Mouse (Mus musculus) limb, embryonic 15.5 days (tissue): ENCODE measurements at regions not wholly inside any gene's neighbourhood (a gene's known extent, or its start where the extent isn't known, plus 50 kb on each side); places are given as distances from the start of the nearest gene placed in this dataset.
"Not testable (repeated sequence)": the region's sequence is repeated elsewhere in the genome, so short reads cannot be mapped to it uniquely, and the experiment has no call there.

Experiments
- ATAC-seq: fragments of 200-750 bp; cut with Nextera tagmentation; 2 replicates; pipeline ENCODE4 v1.8.0; 2017; ENCODE audit warnings: low read depth, moderate TSS enrichment; ENCODE audit not compliant: insufficient number of reproducible peaks, low FRiP score, low TSS enrichment
- H3K27ac ChIP-seq: fragments of 300-500 bp; sonication (generic); 2 replicates; pipeline ENCODE4 v1.5.1; 2015; ENCODE audit warnings: moderate library complexity, mild to moderate bottlenecking, inconsistent platforms
- H3K27me3 ChIP-seq: fragments of 300-500 bp; sonication (generic); 2 replicates; pipeline ENCODE4 v1.6.1; 2015; ENCODE audit warnings: inconsistent platforms
- H3K36me3 ChIP-seq: fragments of 300-500 bp; sonication (generic); 2 replicates; pipeline ENCODE4 v1.6.1; 2015; ENCODE audit warnings: inconsistent platforms
- H3K4me1 ChIP-seq: fragments of 300-500 bp; sonication (generic); 2 replicates; pipeline ENCODE4 v1.6.1; 2015; ENCODE audit warnings: inconsistent platforms
- H3K4me2 ChIP-seq: fragments of 300-500 bp; sonication (generic); 2 replicates; pipeline ENCODE4 v1.6.1; 2015; ENCODE audit warnings: mild to moderate bottlenecking, inconsistent platforms
- H3K4me3 ChIP-seq: fragments of 300-500 bp; sonication (generic); 2 replicates; pipeline ENCODE4 v1.5.1; 2015; ENCODE audit warnings: mild to moderate bottlenecking, inconsistent platforms
- H3K9ac ChIP-seq: fragments of 300-500 bp; sonication (generic); 2 replicates; pipeline ENCODE4 v1.6.1; 2015; ENCODE audit warnings: inconsistent platforms
- H3K9me3 ChIP-seq: fragments of 300-500 bp; sonication (generic); 2 replicates; pipeline ENCODE4 v1.6.1; 2016; ENCODE audit warnings: inconsistent platforms
- WGBS: fragments of 180-500 bp; shearing (Covaris S2); methylation state at CpG from one replicate; pipeline ENCODE4 v1.1.7; 2015; 5-methylcytosine and 5-hydroxymethylcytosine counted together

GRCm38 (mm10) chr14:53766501-53766900 is 487.4 kb downstream of the Dad1 start:
- 59% methylated on average over 6 of the region's 6 CpGs for WGBS
- not testable (repeated sequence) for H3K9ac ChIP-seq, H3K27me3 ChIP-seq, H3K9me3 ChIP-seq, H3K27ac ChIP-seq, H3K4me2 ChIP-seq, H3K4me3 ChIP-seq, H3K36me3 ChIP-seq, H3K4me1 ChIP-seq, ATAC-seq

- not testable (repeated sequence) for H3K4me1 ChIP-seq, ATAC-seq, H3K36me3 ChIP-seq, H3K9ac ChIP-seq, H3K9me3 ChIP-seq, H3K27ac ChIP-seq, H3K4me3 ChIP-seq, H3K27me3 ChIP-seq, H3K4me2 ChIP-seq
- WGBS: 79% methylated on average over 1 of the region's 1 CpGs
Measured at GRCm38 (mm10) chr14:53765918-53766317, 488.0 kb downstream of the Dad1 start.

- 70% methylated on average over 2 of the region's 2 CpGs for WGBS
- not testable (repeated sequence) for H3K4me2 ChIP-seq
Measured at GRCm38 (mm10) chr14:53760578-53760977, 493.3 kb downstream of the Dad1 start.

DNA sequence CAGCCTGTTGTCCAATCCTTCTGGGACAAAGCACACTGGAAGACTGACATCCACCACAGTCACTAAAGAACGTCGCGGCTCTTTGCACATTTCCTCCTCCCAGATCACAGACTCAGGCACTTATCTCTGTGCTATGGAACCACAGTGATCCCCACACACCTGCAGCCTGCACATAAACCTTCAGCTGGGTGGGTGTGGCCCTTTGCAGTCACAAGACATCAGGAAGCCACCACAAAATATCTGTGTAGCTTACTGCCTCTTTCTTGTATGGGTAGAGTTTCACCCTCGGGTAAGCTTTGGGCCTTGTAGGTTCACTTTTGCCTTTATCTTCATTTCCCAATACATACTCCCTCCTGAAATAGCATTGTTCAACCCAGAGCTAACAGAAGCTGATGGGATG is 496.1 kb downstream of the Dad1 start:
- not testable (repeated sequence) for H3K27ac ChIP-seq, ATAC-seq, H3K36me3 ChIP-seq, H3K9me3 ChIP-seq, H3K4me1 ChIP-seq, H3K9ac ChIP-seq, H3K27me3 ChIP-seq, H3K4me3 ChIP-seq, H3K4me2 ChIP-seq
- 66% methylated on average over 4 of the region's 4 CpGs for WGBS

More at GRCm38 (mm10) chr14:53760578-53760977, 493.3 kb downstream of the Dad1 start:
- not testable (repeated sequence) for H3K36me3 ChIP-seq, H3K9me3 ChIP-seq, ATAC-seq, H3K27ac ChIP-seq, H3K4me1 ChIP-seq, H3K4me3 ChIP-seq, H3K27me3 ChIP-seq, H3K9ac ChIP-seq

DNA sequence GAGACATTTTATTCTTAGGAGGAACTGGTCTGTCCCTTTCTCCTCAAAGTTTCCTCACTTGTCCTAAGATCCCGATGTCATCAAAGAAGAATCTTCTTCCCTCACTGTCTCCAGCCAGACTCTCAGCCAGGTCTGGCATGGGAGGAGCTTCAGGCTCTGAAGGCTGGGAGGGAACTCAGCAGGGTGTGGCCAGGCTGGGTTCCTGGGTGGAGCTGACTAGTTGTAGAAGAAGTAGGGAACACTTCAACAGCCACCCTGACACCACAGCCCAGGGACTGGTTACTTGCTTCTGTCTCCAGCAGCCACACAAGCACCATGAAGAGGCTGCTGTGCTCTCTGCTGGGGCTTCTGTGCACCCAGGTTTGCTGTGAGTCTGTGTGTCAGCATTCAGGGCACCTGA is 496.8 kb downstream of the Dad1 start:
- H3K36me3 ChIP-seq, ATAC-seq, H3K9me3 ChIP-seq: not testable (repeated sequence)

DNA sequence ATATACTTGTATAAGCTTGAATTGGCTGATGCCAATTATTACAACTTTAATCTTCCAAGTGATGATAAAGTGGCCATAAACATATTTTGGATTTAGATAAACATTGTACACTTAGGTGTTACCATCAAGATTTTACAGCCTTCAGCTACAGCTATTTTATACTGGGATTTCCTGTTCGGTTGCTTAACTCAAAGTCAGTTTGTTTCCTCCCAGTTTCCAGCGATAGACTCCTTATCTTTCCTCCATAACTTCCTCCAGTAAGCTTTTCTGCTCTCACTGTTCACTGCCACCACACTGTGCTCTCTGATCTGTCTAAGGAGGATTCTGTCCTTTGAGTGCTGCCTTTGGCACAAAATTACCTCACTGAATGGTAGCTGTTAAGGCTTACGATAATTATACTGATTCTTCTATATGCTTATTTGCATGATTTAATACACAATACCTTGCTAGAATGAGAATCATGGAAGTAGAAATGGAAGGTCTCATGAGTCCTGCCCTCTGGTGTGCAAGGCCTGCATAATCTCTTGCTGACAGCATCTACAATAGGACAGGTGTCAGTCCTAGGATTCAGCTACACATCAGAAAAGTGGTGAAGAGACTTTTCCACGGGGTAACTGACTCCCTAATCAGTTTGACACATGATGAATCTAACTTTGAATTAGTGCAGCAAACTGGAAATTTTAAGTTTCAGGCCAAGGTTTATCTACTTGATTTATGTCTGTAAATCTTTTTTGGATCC is 503.0 kb downstream of the Dad1 start:
- Histone ChIP-seq H3K4me2 (no peak overlapping the region), H3K27me3 (no peaks in the 10 kb centered on the region), H3K27ac (no peak overlapping the region), H3K9ac (no peak overlapping the region), H3K36me3 (no peaks in the 10 kb centered on the region), H3K4me1 (no peaks in the 10 kb centered on the region), H3K9me3 (no peaks in the 10 kb centered on the region), H3K4me3 (no peak overlapping the region)
- 71% methylated on average over 4 of the region's 4 CpGs for WGBS
- ATAC-seq: no peak

More for the DNA sequence above, 496.8 kb downstream of the Dad1 start:
- H3K27me3 ChIP-seq, H3K9ac ChIP-seq, H3K27ac ChIP-seq, H3K4me3 ChIP-seq, H3K4me2 ChIP-seq, H3K4me1 ChIP-seq: not testable (repeated sequence)
- WGBS: no CpG with 5 or more reads among the region's 1 CpGs

- 83% methylated on average over 3 of the region's 3 CpGs for WGBS
- H3K27ac ChIP-seq, H3K9ac ChIP-seq, H3K36me3 ChIP-seq, H3K27me3 ChIP-seq, ATAC-seq, H3K4me1 ChIP-seq, H3K9me3 ChIP-seq, H3K4me3 ChIP-seq, H3K4me2 ChIP-seq: not testable (repeated sequence)
Measured at GRCm38 (mm10) chr14:53743552-53743951, 510.4 kb downstream of the Dad1 start.

DNA sequence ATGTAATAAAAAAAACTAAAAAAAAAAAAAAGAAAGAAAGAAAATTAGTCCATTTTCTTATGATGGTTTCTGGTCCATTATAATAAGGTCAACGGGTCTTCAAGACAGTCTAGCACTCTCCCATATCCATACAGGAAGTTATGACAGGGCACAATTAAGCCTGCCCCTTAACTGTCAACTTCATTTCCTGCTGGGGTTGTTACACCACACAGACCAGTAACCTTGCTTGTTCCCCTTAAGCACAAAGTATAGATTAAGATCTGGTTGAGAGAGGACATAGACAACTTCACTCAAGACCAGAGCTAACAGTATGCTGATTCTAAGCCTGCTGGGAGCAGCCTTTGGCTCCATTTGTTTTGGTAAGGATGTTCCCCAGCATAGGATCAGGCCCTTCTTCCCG is 511.0 kb downstream of the Dad1 start:
- H3K27me3 ChIP-seq, ATAC-seq, H3K27ac ChIP-seq, H3K9me3 ChIP-seq, H3K4me1 ChIP-seq, H3K4me3 ChIP-seq, H3K4me2 ChIP-seq, H3K9ac ChIP-seq, H3K36me3 ChIP-seq: not testable (repeated sequence)
- 74% methylated on average over 2 of the region's 2 CpGs for WGBS

DNA sequence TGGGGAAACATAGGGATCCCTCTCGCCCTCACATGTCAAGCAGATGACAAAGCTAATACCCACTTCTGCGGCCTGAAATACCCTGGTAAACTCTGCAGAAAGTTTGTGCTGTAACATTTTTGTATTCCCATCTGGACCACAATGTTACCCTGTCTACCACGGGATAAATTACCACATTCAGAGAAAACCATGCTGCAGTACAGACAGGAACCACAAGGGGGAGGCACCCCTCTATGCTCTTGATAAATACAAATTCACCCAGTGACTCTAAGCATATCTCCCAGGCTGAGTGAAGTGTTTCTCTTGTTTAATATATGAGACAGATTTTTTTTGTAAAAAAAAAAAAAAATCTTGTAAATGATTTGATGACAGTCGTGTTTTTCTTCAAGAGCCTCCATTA is 512.7 kb downstream of the Dad1 start:
- not testable (repeated sequence) for H3K9ac ChIP-seq, ATAC-seq, H3K27ac ChIP-seq, H3K4me3 ChIP-seq, H3K36me3 ChIP-seq, H3K27me3 ChIP-seq, H3K4me2 ChIP-seq, H3K9me3 ChIP-seq, H3K4me1 ChIP-seq
- 36% methylated on average over 4 of the region's 4 CpGs for WGBS

DNA sequence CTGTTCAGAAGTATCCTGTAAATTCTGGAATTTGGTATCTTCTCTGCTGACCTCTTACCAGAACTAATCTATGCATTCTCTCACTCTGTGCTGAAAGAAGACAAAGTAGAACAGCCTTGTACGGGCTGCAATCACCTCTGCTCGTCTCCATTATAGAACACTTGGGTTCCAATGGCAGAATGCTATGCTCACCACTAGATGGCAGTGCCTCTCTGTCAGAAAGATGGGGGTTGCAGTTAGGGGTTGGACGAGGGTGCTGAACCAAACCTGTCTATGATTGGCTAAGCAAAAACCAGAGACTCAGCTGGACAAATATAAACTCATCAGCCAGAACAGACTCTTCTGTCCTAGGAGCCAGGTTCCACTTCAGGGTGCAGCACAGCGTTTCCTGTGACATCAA is 515.9 kb downstream of the Dad1 start:
- H3K9ac ChIP-seq, H3K4me3 ChIP-seq, H3K27ac ChIP-seq, H3K4me2 ChIP-seq, ATAC-seq, H3K4me1 ChIP-seq, H3K27me3 ChIP-seq, H3K9me3 ChIP-seq, H3K36me3 ChIP-seq: not testable (repeated sequence)
- 36% methylated on average over 4 of the region's 4 CpGs for WGBS

GRCm38 (mm10) chr14:53736274-53736673 is 517.6 kb downstream of the Dad1 start:
- H3K9ac ChIP-seq, ATAC-seq, H3K27ac ChIP-seq, H3K4me1 ChIP-seq, H3K4me3 ChIP-seq, H3K9me3 ChIP-seq, H3K36me3 ChIP-seq, H3K4me2 ChIP-seq, H3K27me3 ChIP-seq: not testable (repeated sequence)
- WGBS: 74% methylated on average over 4 of the region's 4 CpGs

DNA sequence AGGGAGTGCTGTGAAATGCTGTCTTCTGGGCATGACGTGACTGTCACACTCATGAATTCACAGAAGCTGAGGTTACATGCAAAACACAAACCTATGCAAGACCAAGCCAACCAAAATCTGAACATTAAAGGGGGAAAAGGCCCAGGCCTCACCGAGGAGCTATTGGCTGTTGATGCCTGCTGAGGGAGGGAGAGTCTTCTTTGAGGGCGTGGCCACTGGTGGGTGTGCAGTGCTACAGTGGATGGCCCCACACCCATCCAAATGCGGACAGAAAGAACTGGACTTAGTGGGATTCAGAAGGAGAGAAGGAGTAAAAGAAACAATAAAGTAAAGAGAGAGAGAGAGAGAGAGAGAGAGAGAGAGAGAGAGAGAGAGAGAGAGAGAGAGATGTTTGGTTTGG is 522.3 kb downstream of the Dad1 start:
- ATAC-seq, H3K4me1 ChIP-seq, H3K4me2 ChIP-seq, H3K4me3 ChIP-seq, H3K36me3 ChIP-seq, H3K9me3 ChIP-seq, H3K9ac ChIP-seq, H3K27ac ChIP-seq, H3K27me3 ChIP-seq: not testable (repeated sequence)
- WGBS: no CpG with 5 or more reads among the region's 4 CpGs

DNA sequence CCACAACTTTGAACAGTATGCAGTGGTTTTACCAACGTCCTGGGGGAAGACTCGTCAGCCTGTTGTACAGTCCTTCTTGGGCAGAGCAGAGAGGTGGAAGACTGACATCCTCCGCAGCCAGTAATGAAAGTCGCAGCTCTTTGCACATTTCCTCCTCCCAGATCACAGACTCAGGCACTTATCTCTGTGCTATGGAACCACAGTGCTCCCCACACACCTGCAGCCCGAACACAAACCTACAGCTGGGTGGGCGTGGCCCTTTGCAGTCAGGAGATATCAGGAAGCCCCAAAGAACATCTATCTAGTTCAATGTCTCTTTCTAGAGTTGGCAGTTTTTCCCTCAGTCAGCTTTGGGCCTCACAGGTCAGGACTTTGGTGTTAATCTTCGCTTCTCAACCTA is 524.0 kb downstream of the Dad1 start:
- not testable (repeated sequence) for H3K27me3 ChIP-seq, H3K36me3 ChIP-seq, H3K4me1 ChIP-seq, H3K27ac ChIP-seq, H3K9me3 ChIP-seq, H3K4me3 ChIP-seq, H3K4me2 ChIP-seq, ATAC-seq, H3K9ac ChIP-seq
- WGBS: 63% methylated on average over 1 of the region's 7 CpGs
